Mouse (Mus musculus) ES-E14 (cell line): Measurements from ENCODE around the gene Shld2.

Source experiments
- CHD2 ChIP-seq: IDR thresholded peaks from 2 replicates; pipeline ENCODE4 v1.6.1; 2014; ENCODE audit warnings: mild to moderate bottlenecking, low read depth, low read length, inconsistent platforms
- HCFC1 ChIP-seq: IDR thresholded peaks from 2 replicates; pipeline ENCODE4 v1.6.1; 2012; ENCODE audit warnings: low read length, inconsistent platforms, borderline replicate concordance; ENCODE audit not compliant: insufficient read depth
- MAFK ChIP-seq: IDR thresholded peaks from 2 replicates; pipeline ENCODE4 v1.6.1; 2014; ENCODE audit warnings: mild to moderate bottlenecking, low read depth, low read length, inconsistent platforms; ENCODE audit not compliant: insufficient read depth
- ZC3H11A ChIP-seq: IDR thresholded peaks from 2 replicates; pipeline ENCODE4 v1.6.1; 2012; ENCODE audit warnings: low read depth, mild to moderate bottlenecking, inconsistent platforms, low read length, borderline replicate concordance
- ZNF384 ChIP-seq: IDR thresholded peaks from 2 replicates; pipeline ENCODE4 v1.6.1; 2012; ENCODE audit warnings: low read depth, low read length, inconsistent platforms

- no peak for TF ChIP-seq ZC3H11A
- no peak for TF ChIP-seq HCFC1
- no peak for TF ChIP-seq CHD2
- no peak for TF ChIP-seq ZNF384
- no peak for TF ChIP-seq MAFK
Observed at GRCm38 (mm10) chr14:34196706-34197105, 113.6 kb downstream of the Shld2 start.
